Mouse (Mus musculus) brain, embryonic 14.5 days (tissue): Measurements from ENCODE around the gene Mmp24.

ENCODE experiments used
- CTCF ChIP-seq: fragments of 200-500 bp; IDR thresholded peaks from 2 replicates; pipeline ENCODE4 v1.5.1; 2012; ENCODE audit warnings: inconsistent platforms, mild to moderate bottlenecking, moderate library complexity, borderline replicate concordance; ENCODE audit not compliant: insufficient read depth, insufficient read length; ENCODE audit errors: extremely low read depth
- POLR2A ChIP-seq: fragments of 200-500 bp; IDR thresholded peaks from 2 replicates; pipeline ENCODE4 v1.6.1; 2012; ENCODE audit warnings: mild to moderate bottlenecking, inconsistent platforms, borderline replicate concordance; ENCODE audit not compliant: poor library complexity, insufficient read depth, insufficient read length, severe bottlenecking; ENCODE audit errors: extremely low read depth

- peak; percentile 24; the same call in 1 of the 2 replicates for TF ChIP-seq CTCF
- no peak for TF ChIP-seq POLR2A
These were observed 56.2 kb downstream of the Mmp24 start for GRCm38 (mm10) chr2:155831302-155831701.
